ENCODE assay signal across 22 mouse cellular contexts in the genomic region with DNA sequence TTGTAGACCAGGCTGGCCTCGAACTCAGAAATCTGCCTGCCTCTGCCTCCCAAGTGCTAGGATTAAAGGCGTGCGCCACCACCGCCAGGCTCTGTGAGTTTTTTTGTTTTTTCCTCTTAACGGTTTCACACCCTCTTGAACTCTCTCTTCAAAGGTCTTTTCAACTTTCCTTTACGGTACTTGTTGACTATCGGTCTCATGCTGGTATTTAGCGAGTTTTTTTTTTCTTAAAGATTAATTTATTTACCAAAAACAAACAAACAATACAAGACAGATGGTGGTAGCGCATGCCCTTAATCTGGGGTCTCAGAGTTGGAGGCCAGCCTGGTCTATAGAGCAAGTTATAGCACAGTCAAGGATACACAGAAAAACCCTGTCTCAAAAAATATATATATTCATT. TPM values are rescaled to one million over a fixed set of nuclear protein-coding genes. Genes with fewer than 3 reads are reported as not detected.
DNase-seq lines count a peak whose midpoint lies in the region; ATAC-seq and TF ChIP-seq lines count a peak whose summit lies in the region.
"Had no signal": no experiment of that assay in that cellular context is flagged by ENCODE, and none has a peak within 500 bp of the region (broad histone marks: within the 10 kb centered on the region; RNA-seq: fewer than 3 reads in every experiment).

No protein-coding gene starts in this region.

- no peak for TF ChIP-seq POLR2A in liver, adult 2 months (IDR thresholded peaks at IDR 0.05; ENCODE audit: extremely low read depth, insufficient read depth, low read length)
- no peak for TF ChIP-seq POLR2A in MEL (IDR thresholded peaks at IDR 0.05; ENCODE audit: control insufficient read depth in 1 of 2, insufficient read depth in 1 of 2, low read depth in 1 of 2, low read length in 2 of 2, poor library complexity in 1 of 2)

- H3K27me3 ChIP-seq in liver, adult 2 months (ENCODE audit: control insufficient read depth, insufficient read depth, low read length) = 0 out of 2 replicates have a peak, but pooled peaks cover 5% of the 10 kb centered on the region
- peaks cover 35% of the 10 kb centered on the region for H3K27me3 ChIP-seq in liver, embryonic 12.5 days (replicated peaks)
- H3K27me3 ChIP-seq in MEL (ENCODE audit: control insufficient read depth in 1 of 2, insufficient read depth in 2 of 2, low read length in 2 of 2) = 0 out of 4 replicates have a peak, but pooled peaks cover 0 to 3% of the 10 kb centered on the region in 2 experiments
- H3K27me3 ChIP-seq: heart, embryonic 15.5 days; hindbrain, embryonic 13.5 days; limb, embryonic 12.5 days; midbrain, embryonic 13.5 days had no signal

- no peak for TF ChIP-seq RAD21 in MEL (IDR thresholded peaks at IDR 0.05; ENCODE audit: low read depth, low read length)

- H3K4me3 ChIP-seq in liver, adult 2 months (ENCODE audit: insufficient read depth, low read depth, low read length) = no peak overlapping the region
- H3K4me3 ChIP-seq in liver, embryonic 12.5 days = no peak overlapping the region
- H3K4me3 ChIP-seq in MEL (ENCODE audit: control insufficient read depth in 1 of 2, insufficient read depth in 1 of 2, low read depth in 2 of 2, low read length in 2 of 2) = no peak overlapping the region
- H3K4me3 ChIP-seq: embryonic facial prominence, embryonic 10.5 days; gastrocnemius, adult 2 months; heart, embryonic 15.5 days; hindbrain, embryonic 13.5 days; limb, embryonic 12.5 days; liver, embryonic 15.5 days; midbrain, embryonic 13.5 days had no signal

- DNase-seq in liver, adult 2 months (ENCODE audit: extremely low read depth, low read depth, low spot score) = peak; percentile 38
- DNase-seq in A20 (ENCODE audit: low read depth, low spot score) (peak; percentile 27), MEL (ENCODE audit: low read depth, low spot score) (peak; percentile 47)
- DNase-seq in mesoderm, embryonic 11.5 days (ENCODE audit: low read depth, low spot score) = peak; percentile 76
- DNase-seq in adrenal gland, postnatal 25 days = no peak
- no peak for DNase-seq in testis, postnatal 10 days (ENCODE audit: low spot score)
- DNase-seq: adrenal gland, adult 8-10 months; cerebellum, adult 11-12 months; cerebellum, postnatal 25 days; gastrocnemius, adult 2 months; kidney, adult 18-20 months; kidney, postnatal 14 days; right cerebral cortex, adult 18-20 months; thymus, adult 18-20 months had no signal

- no peak overlapping the region for H3K27ac ChIP-seq in liver, adult 2 months (replicated peaks; ENCODE audit: insufficient read depth, low read depth, low read length)
- no peak overlapping the region for H3K27ac ChIP-seq in liver, embryonic 12.5 days
- H3K27ac ChIP-seq in MEL (ENCODE audit: control insufficient read depth, low read depth, low read length) = no peak overlapping the region
- H3K27ac ChIP-seq: embryonic facial prominence, embryonic 10.5 days; gastrocnemius, adult 2 months; heart, embryonic 15.5 days; hindbrain, embryonic 13.5 days; limb, embryonic 12.5 days; liver, embryonic 15.5 days; midbrain, embryonic 13.5 days had no signal

- no peak overlapping the region for H3K9ac ChIP-seq in liver, adult 2 months (ENCODE audit: low read depth, low read length)
- H3K9ac ChIP-seq in liver, embryonic 12.5 days = no peak overlapping the region
- H3K9ac ChIP-seq in MEL (ENCODE audit: control insufficient read depth, low read depth, low read length, poor library complexity, severe bottlenecking) = no peak overlapping the region
- H3K9ac ChIP-seq: heart, embryonic 15.5 days; hindbrain, embryonic 13.5 days; limb, embryonic 12.5 days; liver, embryonic 15.5 days; midbrain, embryonic 13.5 days had no signal

- peaks cover 10% of the 10 kb centered on the region for H3K4me1 ChIP-seq in liver, adult 2 months (ENCODE audit: control insufficient read depth, insufficient read depth, low read length)
- peaks cover 49% of the 10 kb centered on the region for H3K4me1 ChIP-seq in liver, embryonic 12.5 days
- H3K4me1 ChIP-seq in MEL (ENCODE audit: control insufficient read depth in 1 of 2, insufficient read depth in 2 of 2, low read length in 2 of 2) = peaks cover 9 to 17% of the 10 kb centered on the region in 2 experiments

- no peaks in the 10 kb centered on the region for H3K36me3 ChIP-seq in liver, adult 2 months (ENCODE audit: control insufficient read depth, insufficient read depth, low read length)
- H3K36me3 ChIP-seq in liver, embryonic 12.5 days = peaks cover 6% of the 10 kb centered on the region; the same call in 1 of the 2 replicates
- peaks cover 0 to 6% of the 10 kb centered on the region in 2 experiments; a peak in 2 of 4 replicates for H3K36me3 ChIP-seq in MEL (ENCODE audit: control insufficient read depth in 1 of 2, insufficient read depth in 2 of 2, low read length in 2 of 2)

- no peak for TF ChIP-seq EP300 in MEL (IDR thresholded peaks at IDR 0.05; ENCODE audit: low read depth in 1 of 2, low read length in 2 of 2)

- no peaks in the 10 kb centered on the region for H3K79me2 ChIP-seq in liver, adult 2 months (ENCODE audit: control insufficient read depth, insufficient read depth, low read length)
- H3K79me2 ChIP-seq in MEL (ENCODE audit: control insufficient read depth, insufficient read depth, low read length, poor library complexity) = no peaks in the 10 kb centered on the region

- no peak overlapping the region for H3K4me2 ChIP-seq in liver, embryonic 12.5 days
- H3K4me2 ChIP-seq: heart, embryonic 15.5 days; hindbrain, embryonic 13.5 days; limb, embryonic 12.5 days; liver, embryonic 15.5 days; midbrain, embryonic 13.5 days had no signal

- no peaks in the 10 kb centered on the region for H3K9me3 ChIP-seq in liver, embryonic 12.5 days (replicated peaks)
- H3K9me3 ChIP-seq in MEL (replicated peaks; ENCODE audit: insufficient read depth, low read length) = no peaks in the 10 kb centered on the region
- H3K9me3 ChIP-seq: embryonic facial prominence, embryonic 10.5 days; heart, embryonic 15.5 days; hindbrain, embryonic 13.5 days; limb, embryonic 12.5 days; liver, embryonic 15.5 days; midbrain, embryonic 13.5 days had no signal

- no peak for ATAC-seq in liver, embryonic 12.5 days
- ATAC-seq: forebrain, embryonic 16.5 days; midbrain, embryonic 13.5 days had no signal

- 95% methylated on average over 9 of the region's 9 CpGs for WGBS in liver, adult 2 months
- WGBS in liver, embryonic 12.5 days (ENCODE audit: insufficient replicate concordance) = 84% methylated on average over 9 of the region's 9 CpGs

- TF ChIP-seq CTCF in liver, adult 2 months (IDR thresholded peaks at IDR 0.05; ENCODE audit: low read depth, low read length) = no peak
- no peak for TF ChIP-seq CTCF in MEL (IDR thresholded peaks at IDR 0.05 in 2 of 3, conservative IDR thresholded peaks at IDR 0.05 in 1 of 3; ENCODE audit: control insufficient read depth in 1 of 3, insufficient read depth in 1 of 3, low read depth in 2 of 3, low read length in 3 of 3, poor library complexity in 1 of 3, severe bottlenecking in 1 of 3)

TF ChIP-seq in MEL, 35 proteins besides CTCF, POLR2A, EP300 and RAD21 (continues in another document):
- no peak for TF ChIP-seq MAZ (IDR thresholded peaks at IDR 0.05; ENCODE audit: low read depth, low read length)
- no peak for TF ChIP-seq NRF1 (IDR thresholded peaks at IDR 0.05; ENCODE audit: insufficient read depth, low read depth, low read length, poor library complexity, severe bottlenecking)
- TF ChIP-seq BHLHE40 (IDR thresholded peaks at IDR 0.05; ENCODE audit: borderline replicate concordance, low read depth, low read length) = no peak
- no peak for TF ChIP-seq ZMIZ1 (IDR thresholded peaks at IDR 0.05; ENCODE audit: low read depth, low read length)

RNA-seq across cellular contexts. Expression of gene Glis2, which starts 4.3 kb away (rescaled TPM):
- 0.47 and 0.55 TPM in 2 replicates for total RNA-seq in liver, adult 2 months (2014; rRNA removed)
- polyA plus RNA-seq in liver, adult 2 months (2012; rRNA removed) = 1.7 and 2.5 TPM in 2 replicates
- polyA plus RNA-seq in liver, embryonic 12.5 days (2016; fragmentation: Nextera tagmentation; extraction: Ambion mirVana) = 6.1 and 7.3 TPM in 2 replicates
- 0.42 and 0.62 TPM in 2 replicates for total RNA-seq in MEL (2012; rRNA removed)
- 1 to 10 TPM in 1 of 2 experiments, not detected in 1; 5.0 TPM for polyA plus RNA-seq in MEL (2012; ENCODE audit: insufficient read depth in 1 of 2, insufficient read length in 2 of 2, low read depth in 1 of 2, low replicate concordance in 2 of 2, missing spikeins in 1 of 2)
- total RNA-seq in adrenal gland, postnatal 25 days (2021) = 17.1 and 23.0 TPM in 2 replicates

RNA-seq across cellular contexts. Expression of gene Tfap4, which starts 30.6 kb away (rescaled TPM):
- total RNA-seq in liver, adult 2 months (2014; rRNA removed) = 3.2 and 3.8 TPM in 2 replicates
- 2.5 and 2.8 TPM in 2 replicates for polyA plus RNA-seq in liver, adult 2 months (2012; rRNA removed)
- polyA plus RNA-seq in liver, embryonic 12.5 days (2016; fragmentation: Nextera tagmentation; extraction: Ambion mirVana) = 13.3 and 14.3 TPM in 2 replicates
- total RNA-seq in MEL (2012; rRNA removed) = 26.2 and 26.3 TPM in 2 replicates
- 100 to 1,000 TPM in 1 of 2 experiments, 10 to 100 TPM in 1; 40.3 to 217 TPM for polyA plus RNA-seq in MEL (2012; ENCODE audit: insufficient read depth in 1 of 2, insufficient read length in 2 of 2, low read depth in 1 of 2, low replicate concordance in 2 of 2, missing spikeins in 1 of 2)
- total RNA-seq in adrenal gland, postnatal 25 days (2021) = 8.3 and 10.4 TPM in 2 replicates

RNA-seq across cellular contexts. Expression of gene Pam16, which starts 34.6 kb away (rescaled TPM):
- total RNA-seq in liver, adult 2 months (2014; rRNA removed) = 36.8 and 41.7 TPM in 2 replicates
- 10.8 and 13.5 TPM in 2 replicates for polyA plus RNA-seq in liver, adult 2 months (2012; rRNA removed)
- polyA plus RNA-seq in liver, embryonic 12.5 days (2016; fragmentation: Nextera tagmentation; extraction: Ambion mirVana) = 76.2 and 81.9 TPM in 2 replicates
- 115 and 121 TPM in 2 replicates for total RNA-seq in MEL (2012; rRNA removed)
- 10 to 100 TPM in 1 of 2 experiments, not detected in 1; 13.6 TPM for polyA plus RNA-seq in MEL (2012; ENCODE audit: insufficient read depth in 1 of 2, insufficient read length in 2 of 2, low read depth in 1 of 2, low replicate concordance in 2 of 2, missing spikeins in 1 of 2)
- total RNA-seq in adrenal gland, postnatal 25 days (2021) = 81.9 and 83.4 TPM in 2 replicates

RNA-seq across cellular contexts. Expression of gene Srl, which starts 48.6 kb away (rescaled TPM):
- 2.1 and 2.7 TPM in 2 replicates for total RNA-seq in liver, adult 2 months (2014; rRNA removed)
- 0.50 and 0.66 TPM in 2 replicates for polyA plus RNA-seq in liver, adult 2 months (2012; rRNA removed)
- polyA plus RNA-seq in liver, embryonic 12.5 days (2016; fragmentation: Nextera tagmentation; extraction: Ambion mirVana) = 5.1 and 5.6 TPM in 2 replicates
- total RNA-seq in MEL (2012; rRNA removed) = 14.6 and 18.8 TPM in 2 replicates
- polyA plus RNA-seq in MEL (2012; ENCODE audit: insufficient read depth in 1 of 2, insufficient read length in 2 of 2, low read depth in 1 of 2, low replicate concordance in 2 of 2, missing spikeins in 1 of 2) = 10 to 100 TPM in 1 of 2 experiments, not detected in 1; 15.3 TPM
- 8.0 and 11.9 TPM in 2 replicates for total RNA-seq in adrenal gland, postnatal 25 days (2021)

RNA-seq across cellular contexts. Expression of gene Vasn, which starts 49.5 kb away (rescaled TPM):
- total RNA-seq in liver, adult 2 months (2014; rRNA removed) = 4.0 and 5.1 TPM in 2 replicates
- polyA plus RNA-seq in liver, adult 2 months (2012; rRNA removed) = 12.6 and 18.0 TPM in 2 replicates
- polyA plus RNA-seq in liver, embryonic 12.5 days (2016; fragmentation: Nextera tagmentation; extraction: Ambion mirVana) = 4.7 and 5.0 TPM in 2 replicates
- total RNA-seq in MEL (2012; rRNA removed) = 0.16 and 0.19 TPM in 2 replicates
- polyA plus RNA-seq in MEL (2012; ENCODE audit: insufficient read depth in 1 of 2, insufficient read length in 2 of 2, low read depth in 1 of 2, low replicate concordance in 2 of 2, missing spikeins in 1 of 2) = 1 to 10 TPM in 1 of 2 experiments, not detected in 1; 3.1 TPM
- total RNA-seq in adrenal gland, postnatal 25 days (2021) = 5.4 and 9.3 TPM in 2 replicates

Comparison
In these comparisons a context has a peak if more than half of its experiments do, and no peak if none do; other contexts are left out.
1. DNase-seq: peak in liver, adult 2 months (single experiment), A20 (single experiment), MEL (single experiment) and mesoderm, embryonic 11.5 days (single experiment); none in adrenal gland, postnatal 25 days (single experiment) and testis, postnatal 10 days (single experiment).
2. RNA of gene Glis2, which starts 4.3 kb away (total RNA-seq): 17.1 to 23.0 TPM in adrenal gland, postnatal 25 days; 0.42 to 0.62 TPM in MEL and 0.47 to 0.55 TPM in liver, adult 2 months; every median in the first group is over 10 times any median in the second.